Mouse (Mus musculus) spleen, adult 2 months (tissue): ENCODE measurements around the gene Ephx1. TPM values are rescaled to one million over a fixed set of nuclear protein-coding genes. Genes with fewer than 3 reads are reported as not detected.

Experiments used
- DNase-seq, 2 experiments: peaks; one replicate each; pipeline versions ENCODE4 v3.0.0 to v3.0.0-alpha.2; 2012 to 2021; ENCODE audit warnings: low spot score in 2 of 2, low read depth in 1 of 2
- H3K27ac ChIP-seq: fragments of 200-500 bp; 2 replicates; pipeline ENCODE4 v1.5.1; 2012; ENCODE audit warnings: low read length, inconsistent platforms; ENCODE audit not compliant: insufficient read depth
- H3K27me3 ChIP-seq: fragments of 200-500 bp; 2 replicates; pipeline ENCODE4 v1.6.1; 2012; ENCODE audit warnings: mild to moderate bottlenecking, moderate library complexity, low read length, inconsistent platforms; ENCODE audit not compliant: control insufficient read depth, insufficient read depth
- H3K36me3 ChIP-seq: fragments of 200-500 bp; 2 replicates; pipeline ENCODE4 v1.6.1; 2012; ENCODE audit warnings: mild to moderate bottlenecking, low read length, inconsistent platforms; ENCODE audit not compliant: control insufficient read depth, insufficient read depth
- H3K4me1 ChIP-seq: fragments of 200-500 bp; 2 replicates; pipeline ENCODE4 v1.6.1; 2011; ENCODE audit warnings: inconsistent platforms; ENCODE audit not compliant: control insufficient read depth, insufficient read depth, insufficient read length
- H3K4me3 ChIP-seq: fragments of 200-500 bp; 2 replicates; pipeline ENCODE4 v1.5.1; 2011; ENCODE audit warnings: mild to moderate bottlenecking, inconsistent platforms; ENCODE audit not compliant: insufficient read depth, insufficient read length; ENCODE audit errors: extremely low read depth
- CTCF ChIP-seq: fragments of 200-500 bp; IDR thresholded peaks from 2 replicates; pipeline ENCODE4 v1.5.1; 2011; ENCODE audit warnings: mild to moderate bottlenecking, inconsistent platforms; ENCODE audit not compliant: insufficient read depth, insufficient read length, insufficient replicate concordance; ENCODE audit errors: extremely low read depth
- POLR2A ChIP-seq: fragments of 200-500 bp; IDR thresholded peaks from 2 replicates; pipeline ENCODE4 v1.6.1; 2011; ENCODE audit warnings: low read depth, low read length, inconsistent platforms
- WGBS: fragments of 180-500 bp; shearing (Covaris S2); methylation state at CpG from one replicate; pipeline ENCODE4 v1.1.7; 2018; 5-methylcytosine and 5-hydroxymethylcytosine counted together
- polyA plus RNA-seq: library from polyadenylated mRNA; depleted of rRNA; stranded (reverse); fragments of >200 nt; gene quantifications from 2 replicates; pipeline ENCODE4 v1.2.3, GENCODE M21; 2012

Ephx1 gene
- polyA plus RNA-seq, 1 experiment: 50.5 TPM

GRCm38 (mm10) chr1:181021488-181021865, 773 bp upstream of the Ephx1 start:
- Histone ChIP-seq H3K27ac (no peak overlapping the region), H3K4me1 (no peaks in the 10 kb centered on the region), H3K27me3 (no peaks in the 10 kb centered on the region), H3K4me3 (no peak overlapping the region), H3K36me3 (no peaks in the 10 kb centered on the region)
- WGBS: 75% methylated on average over 7 of the region's 7 CpGs
- no peak for DNase-seq
- no peak for TF ChIP-seq CTCF
- TF ChIP-seq POLR2A: no peak

GRCm38 (mm10) chr1:181017890-181018420, 2.7 kb downstream of the Ephx1 start:
- H3K27ac ChIP-seq: no peak overlapping the region
- H3K27me3 ChIP-seq: no peaks in the 10 kb centered on the region
- peaks cover 16% of the 10 kb centered on the region; the same call in 1 of the 2 replicates for H3K4me1 ChIP-seq
- H3K4me3 ChIP-seq: no peak overlapping the region
- 83% methylated on average over 13 of the region's 13 CpGs for WGBS
- no peaks in the 10 kb centered on the region for H3K36me3 ChIP-seq
- no peak for TF ChIP-seq POLR2A
- TF ChIP-seq CTCF: no peak
- no peak for DNase-seq

GRCm38 (mm10) chr1:181017212-181017711, 3.4 kb downstream of the Ephx1 start:
- peak overlapping the region; percentile 70 for H3K4me3 ChIP-seq
- TF ChIP-seq POLR2A: peak; percentile 94
- TF ChIP-seq CTCF: no peak
- peak; percentile 69 to 86 for DNase-seq
- peak overlapping the region; percentile 94 for H3K27ac ChIP-seq
- H3K27me3 ChIP-seq: no peaks in the 10 kb centered on the region
- 0 out of 2 replicates have a peak, but pooled peaks cover 1% of the 10 kb centered on the region for H3K36me3 ChIP-seq
- under 1% methylated on average over 22 of the region's 22 CpGs for whole genome bisulfite sequencing
- H3K4me1 ChIP-seq: peaks cover 16% of the 10 kb centered on the region; the same call in 1 of the 2 replicates

- H3K36me3 ChIP-seq: 0 out of 2 replicates have a peak, but pooled peaks cover 1% of the 10 kb centered on the region
- peak; percentile 44; the same call in 1 of the 2 replicates for TF ChIP-seq POLR2A
- no peak for TF ChIP-seq CTCF
- H3K27ac ChIP-seq: peak overlapping the region; percentile 94
- peak; percentile 81 to 92 for DNase-seq
- peaks cover 16% of the 10 kb centered on the region; the same call in 1 of the 2 replicates for H3K4me1 ChIP-seq
- WGBS: under 1% methylated on average over 21 of the region's 21 CpGs
- no peaks in the 10 kb centered on the region for H3K27me3 ChIP-seq
- H3K4me3 ChIP-seq: peak overlapping the region; percentile 70
Observed at GRCm38 (mm10) chr1:181016532-181017131, 4.1 kb downstream of the Ephx1 start.

GRCm38 (mm10) chr1:181016045-181016444, 4.7 kb downstream of the Ephx1 start:
- no peak for DNase-seq
- Histone ChIP-seq H3K4me3 (no peak overlapping the region), H3K27me3 (no peaks in the 10 kb centered on the region), H3K27ac (peak overlapping the region; percentile 91), H3K4me1 (peaks cover 16% of the 10 kb centered on the region; the same call in 1 of the 2 replicates), H3K36me3 (0 out of 2 replicates have a peak, but pooled peaks cover 1% of the 10 kb centered on the region)
- 74% methylated on average over 4 of the region's 4 CpGs for WGBS
- TF ChIP-seq CTCF (no peak), POLR2A (no peak)

- DNase-seq: no peak
Observed at GRCm38 (mm10) chr1:181015558-181015957, 5.1 kb downstream of the Ephx1 start.

More at GRCm38 (mm10) chr1:181015558-181015957, 5.1 kb downstream of the Ephx1 start:
- 0 out of 2 replicates have a peak, but pooled peaks cover 1% of the 10 kb centered on the region for H3K36me3 ChIP-seq
- peaks cover 16% of the 10 kb centered on the region; the same call in 1 of the 2 replicates for H3K4me1 ChIP-seq
- no peak overlapping the region for H3K4me3 ChIP-seq
- no peak for TF ChIP-seq POLR2A
- TF ChIP-seq CTCF: no peak
- H3K27me3 ChIP-seq: no peaks in the 10 kb centered on the region
- peak overlapping the region; percentile 91 for H3K27ac ChIP-seq
